Mouse (Mus musculus) embryonic facial prominence, embryonic 15.5 days (tissue): ENCODE data around the gene Rabep2. TPM values are rescaled to one million over a fixed set of nuclear protein-coding genes. Genes with fewer than 3 reads are reported as not detected.

Source experiments
- ATAC-seq: fragments of 200-750 bp; cut with Nextera tagmentation; 2 replicates; pipeline ENCODE4 v1.8.0; 2017; ENCODE audit warnings: low read depth, moderate TSS enrichment; ENCODE audit not compliant: insufficient number of reproducible peaks, low FRiP score, low TSS enrichment
- H3K27ac ChIP-seq: fragments of 300-500 bp; sonication (generic); replicated peaks from 2 replicates; pipeline ENCODE4 v1.5.1; 2015; ENCODE audit warnings: mild to moderate bottlenecking, inconsistent platforms
- H3K27me3 ChIP-seq: fragments of 300-500 bp; sonication (generic); 2 replicates; pipeline ENCODE4 v1.6.1; 2015; ENCODE audit warnings: inconsistent platforms
- H3K36me3 ChIP-seq: fragments of 300-500 bp; sonication (generic); 2 replicates; pipeline ENCODE4 v1.6.1; 2015; ENCODE audit warnings: mild to moderate bottlenecking, inconsistent platforms
- H3K4me1 ChIP-seq: fragments of 300-500 bp; sonication (generic); 2 replicates; pipeline ENCODE4 v1.6.1; 2015; ENCODE audit warnings: inconsistent platforms
- H3K4me2 ChIP-seq: fragments of 300-500 bp; sonication (generic); replicated peaks from 2 replicates; pipeline ENCODE4 v1.6.1; 2015; ENCODE audit warnings: mild to moderate bottlenecking, inconsistent platforms
- H3K4me3 ChIP-seq: fragments of 300-500 bp; sonication (generic); replicated peaks from 2 replicates; pipeline ENCODE4 v1.5.1; 2015; ENCODE audit warnings: mild to moderate bottlenecking, inconsistent platforms
- H3K9ac ChIP-seq: fragments of 300-500 bp; sonication (generic); 2 replicates; pipeline ENCODE4 v1.6.1; 2015; ENCODE audit warnings: inconsistent platforms
- H3K9me3 ChIP-seq: fragments of 300-500 bp; sonication (generic); replicated peaks from 2 replicates; pipeline ENCODE4 v1.6.1; 2016; ENCODE audit warnings: inconsistent platforms
- WGBS: fragments of 180-500 bp; shearing (Covaris S2); methylation state at CpG from one replicate; pipeline ENCODE4 v1.1.7; 2015; 5-methylcytosine and 5-hydroxymethylcytosine counted together
- polyA plus RNA-seq: library from polyadenylated mRNA; unstranded; fragments of >200 nt; fragmentation: Nextera tagmentation; extraction: Ambion mirVana; gene quantifications from 2 replicates; pipeline ENCODE4 v1.2.1, GENCODE M21; 2015

Gene Rabep2
- polyA plus RNA-seq, 1 experiment from 2014 or later, result 38.1 TPM

DNA sequence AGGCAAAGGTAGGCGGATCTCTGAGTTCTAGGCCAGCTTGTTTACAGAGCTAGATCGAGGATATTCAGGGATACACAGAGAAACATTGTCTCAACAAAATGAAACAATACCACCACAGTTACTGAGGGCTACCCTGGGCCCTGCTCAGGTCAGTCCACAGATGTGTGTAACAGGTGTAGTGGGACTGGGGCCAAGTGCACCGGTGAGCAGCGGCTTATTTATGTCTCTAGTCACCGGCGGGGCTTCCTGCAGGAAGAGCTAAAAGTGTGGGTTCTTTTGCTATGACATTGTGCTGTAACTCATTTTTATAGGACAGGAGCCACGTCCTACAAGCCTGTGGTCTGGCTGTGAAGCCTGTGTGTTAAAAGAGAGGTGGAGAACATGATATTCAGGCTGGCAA lies 25.3 kb downstream of the Rabep2 start:
- Histone ChIP-seq H3K27me3 (no peaks in the 10 kb centered on the region), H3K4me3 (no peak overlapping the region), H3K9ac (no peak overlapping the region), H3K9me3 (no peaks in the 10 kb centered on the region), H3K27ac (no peak overlapping the region), H3K4me1 (no peaks in the 10 kb centered on the region), H3K36me3 (0 out of 2 replicates have a peak, but pooled peaks cover 7% of the 10 kb centered on the region), H3K4me2 (no peak overlapping the region)
- WGBS, result 71% methylated on average over 7 of the region's 7 CpGs
- no peak for ATAC-seq

- Histone ChIP-seq H3K36me3 (no peaks in the 10 kb centered on the region), H3K4me1 (no peaks in the 10 kb centered on the region), H3K9me3 (no peaks in the 10 kb centered on the region), H3K4me2 (no peak overlapping the region), H3K27me3 (no peaks in the 10 kb centered on the region), H3K27ac (no peak overlapping the region), H3K4me3 (no peak overlapping the region), H3K9ac (no peak overlapping the region)
- no peak for ATAC-seq
- WGBS, result 70% methylated on average over 2 of the region's 2 CpGs
These were observed 26.7 kb downstream of the Rabep2 start for GRCm38 (mm10) chr7:126455242-126455641.

DNA sequence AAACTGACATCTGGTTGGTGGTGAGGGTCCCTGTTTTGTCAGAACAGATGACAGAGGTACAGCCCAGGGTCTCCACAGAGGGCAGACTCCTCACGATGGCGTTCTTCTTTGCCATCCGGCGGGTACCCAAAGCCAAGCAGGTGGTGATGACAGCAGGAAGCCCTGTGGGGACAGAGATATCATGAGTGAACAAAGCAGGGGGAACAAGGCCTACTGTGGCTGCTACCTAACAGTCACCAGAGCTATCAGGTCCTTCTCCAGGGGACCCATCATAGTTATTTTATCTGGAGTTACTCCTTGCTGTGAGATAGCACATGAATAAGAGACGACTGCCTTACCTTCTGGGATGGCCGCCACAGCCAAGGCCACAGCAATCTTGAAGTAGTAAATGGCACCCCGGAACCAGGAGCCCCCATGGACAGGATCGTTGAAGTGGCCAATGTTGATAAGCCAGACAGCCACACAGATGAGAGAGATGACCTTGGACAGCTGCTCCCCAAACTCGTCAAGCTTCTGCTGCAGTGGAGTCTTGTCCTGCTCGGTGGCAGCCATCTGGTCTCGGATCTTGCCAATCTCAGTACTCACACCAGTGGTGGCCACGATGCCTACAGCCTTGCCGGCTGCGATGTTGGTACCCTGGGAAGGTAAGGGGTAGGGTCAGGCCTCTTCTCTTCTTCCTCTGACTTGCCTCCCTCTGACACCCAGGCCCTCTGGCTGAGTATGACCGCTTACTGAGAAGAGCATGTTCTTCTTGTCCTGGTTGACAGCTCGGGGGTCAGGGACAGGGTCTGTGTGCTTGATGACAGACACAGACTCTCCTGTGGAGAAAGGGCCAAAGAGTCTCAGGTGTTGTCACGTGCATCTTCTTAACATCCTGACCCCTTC lies 28.1 kb downstream of the Rabep2 start:
- ATAC-seq, result no peak

GRCm38 (mm10) chr7:126458225-126458624 lies 29.7 kb downstream of the Rabep2 start:
- H3K4me3 ChIP-seq, result no peak overlapping the region
- H3K4me1 ChIP-seq, result peaks cover 4% of the 10 kb centered on the region; the same call in 1 of the 2 replicates
- no peak overlapping the region for H3K27ac ChIP-seq
- no peaks in the 10 kb centered on the region for H3K36me3 ChIP-seq
- H3K27me3 ChIP-seq, result no peaks in the 10 kb centered on the region
- H3K4me2 ChIP-seq, result no peak overlapping the region
- no peak for ATAC-seq
- 85% methylated on average over 5 of the region's 5 CpGs for WGBS
- no peaks in the 10 kb centered on the region for H3K9me3 ChIP-seq
- H3K9ac ChIP-seq, result no peak overlapping the region

More for the DNA sequence above, 28.1 kb downstream of the Rabep2 start:
- WGBS, result 87% methylated on average over 17 of the region's 17 CpGs
- H3K27me3 ChIP-seq, result no peaks in the 10 kb centered on the region
- no peak overlapping the region for H3K4me3 ChIP-seq
- no peak overlapping the region for H3K27ac ChIP-seq
- H3K4me2 ChIP-seq, result no peak overlapping the region
- H3K9me3 ChIP-seq, result no peaks in the 10 kb centered on the region
- H3K9ac ChIP-seq, result no peak overlapping the region
- H3K36me3 ChIP-seq, result no peaks in the 10 kb centered on the region
- H3K4me1 ChIP-seq, result peaks cover 4% of the 10 kb centered on the region; the same call in 1 of the 2 replicates

GRCm38 (mm10) chr7:126458844-126459618 lies 30.5 kb downstream of the Rabep2 start:
- Histone ChIP-seq H3K36me3 (no peaks in the 10 kb centered on the region), H3K9me3 (no peaks in the 10 kb centered on the region), H3K27me3 (no peaks in the 10 kb centered on the region), H3K4me2 (no peak overlapping the region), H3K9ac (no peak overlapping the region), H3K4me3 (no peak overlapping the region), H3K27ac (no peak overlapping the region), H3K4me1 (peaks cover 6% of the 10 kb centered on the region; the same call in 1 of the 2 replicates)
- 78% methylated on average over 11 of the region's 11 CpGs for WGBS
- no peak for ATAC-seq

DNA sequence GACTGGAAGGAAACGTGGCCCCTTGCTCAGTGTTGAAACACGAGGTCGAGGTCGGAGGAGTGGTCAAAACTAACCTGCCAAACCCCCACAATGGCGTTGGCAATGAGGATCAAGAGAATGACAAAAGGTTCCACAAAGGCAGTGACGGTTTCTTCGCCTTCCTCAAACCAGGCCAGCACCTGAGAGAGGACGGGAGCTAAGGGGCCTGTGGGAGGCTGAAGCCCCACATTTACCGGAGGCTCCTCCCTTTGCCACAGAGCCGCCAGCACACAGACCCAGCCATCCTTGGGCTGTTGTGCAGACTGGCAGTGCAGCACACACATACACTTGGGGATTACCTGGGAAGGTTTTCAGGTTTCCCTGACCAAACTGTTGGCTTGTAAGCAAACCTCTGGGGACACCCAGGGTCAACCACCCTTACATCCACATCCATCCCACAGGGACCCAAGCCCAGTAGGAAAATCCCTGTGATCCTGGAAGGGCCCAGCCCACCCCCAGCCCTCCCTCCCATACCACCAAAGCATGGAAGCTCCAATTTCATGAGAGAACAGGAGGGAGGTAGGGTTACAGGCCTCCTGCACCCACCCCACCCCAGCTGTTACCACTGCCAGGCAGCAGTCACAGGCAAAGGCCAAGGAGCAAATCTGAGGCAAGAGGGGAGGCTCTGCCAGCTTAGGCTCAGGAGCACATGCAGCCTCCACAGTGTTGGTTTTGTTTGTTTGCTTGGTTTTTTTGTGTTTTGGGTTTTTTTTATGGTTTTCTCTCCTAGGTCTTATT lies 32.3 kb downstream of the Rabep2 start:
- no peak overlapping the region for H3K4me2 ChIP-seq
- WGBS, result 46% methylated on average over 10 of the region's 10 CpGs
- no peak overlapping the region for H3K27ac ChIP-seq
- H3K36me3 ChIP-seq, result no peaks in the 10 kb centered on the region
- peaks cover 16% of the 10 kb centered on the region; the same call in 1 of the 2 replicates for H3K4me1 ChIP-seq
- ATAC-seq, result no peak
- 0 out of 2 replicates have a peak overlapping the region, but pooled peaks have one; percentile 6 for H3K4me3 ChIP-seq
- no peaks in the 10 kb centered on the region for H3K27me3 ChIP-seq
- H3K9ac ChIP-seq, result no peak overlapping the region
- no peaks in the 10 kb centered on the region for H3K9me3 ChIP-seq

DNA sequence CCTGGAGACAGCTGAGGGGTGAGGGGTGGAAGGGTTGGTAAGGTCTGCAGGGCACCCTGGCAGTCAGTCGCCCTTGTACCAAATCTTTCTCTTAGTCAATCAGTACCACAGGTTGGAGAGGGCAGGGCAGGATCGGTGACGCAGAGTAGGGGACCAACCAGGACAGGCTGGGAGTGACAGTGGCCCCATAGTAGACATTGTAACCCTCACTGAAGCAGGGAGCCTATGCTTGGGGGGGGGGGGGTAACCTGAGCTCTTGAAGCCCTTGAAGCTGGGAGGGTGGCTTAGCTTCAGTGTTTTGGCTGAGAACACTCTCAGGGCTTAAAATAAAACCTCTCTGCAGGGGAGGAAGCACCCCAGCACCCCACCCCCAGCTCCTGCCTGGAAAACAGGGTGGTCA lies 33.1 kb downstream of the Rabep2 start:
- H3K27me3 ChIP-seq, result no peaks in the 10 kb centered on the region
- no peak overlapping the region for H3K4me2 ChIP-seq
- peak overlapping the region; percentile 6; the same call in 1 of the 2 replicates for H3K4me3 ChIP-seq
- H3K27ac ChIP-seq, result 0 out of 2 replicates have a peak overlapping the region, but pooled peaks have one; percentile 22
- H3K36me3 ChIP-seq, result peaks cover 3% of the 10 kb centered on the region; the same call in 1 of the 2 replicates
- H3K9ac ChIP-seq, result no peak overlapping the region
- H3K4me1 ChIP-seq, result peaks cover 16% of the 10 kb centered on the region
- 68% methylated on average over 3 of the region's 3 CpGs for WGBS
- H3K9me3 ChIP-seq, result no peaks in the 10 kb centered on the region
- ATAC-seq, result no peak

- Histone ChIP-seq H3K27me3 (no peaks in the 10 kb centered on the region), H3K27ac (peak within 1 kb of the TSS; percentile 48; the same call in 1 of the 2 replicates), H3K4me2 (no peak within 1 kb of the TSS), H3K36me3 (peaks cover 17% of the 10 kb centered on the region), H3K4me3 (peak within 1 kb of the TSS; percentile 6; the same call in 1 of the 2 replicates), H3K4me1 (peaks cover 19% of the 10 kb centered on the region), H3K9ac (no peak within 1 kb of the TSS), H3K9me3 (no peaks in the 10 kb centered on the region)
- WGBS, result 44% methylated on average over 5 of the region's 5 CpGs
- no peak for ATAC-seq
These were observed 34.4 kb downstream of the Rabep2 start, which contains the start of gene Atp2a1 for GRCm38 (mm10) chr7:126463004-126463403. Atp2a1 (minus strand) TSS chr7:126463108.

- no peaks in the 10 kb centered on the region for H3K27me3 ChIP-seq
- no peak for ATAC-seq
- H3K9ac ChIP-seq, result no peak overlapping the region
- no peak overlapping the region for H3K27ac ChIP-seq
- no peak overlapping the region for H3K4me2 ChIP-seq
- H3K4me3 ChIP-seq, result no peak overlapping the region
- 47% methylated on average over 4 of the region's 4 CpGs for WGBS
- H3K4me1 ChIP-seq, result peaks cover 19% of the 10 kb centered on the region
- peaks cover 23% of the 10 kb centered on the region for H3K36me3 ChIP-seq
- no peaks in the 10 kb centered on the region for H3K9me3 ChIP-seq
These were observed 35.0 kb downstream of the Rabep2 start for GRCm38 (mm10) chr7:126463547-126463946.

GRCm38 (mm10) chr7:126464121-126464520 lies 35.6 kb downstream of the Rabep2 start:
- no peak overlapping the region for H3K9ac ChIP-seq
- no peak for ATAC-seq
- H3K4me3 ChIP-seq, result no peak overlapping the region
- no peaks in the 10 kb centered on the region for H3K9me3 ChIP-seq
- 55% methylated on average over 4 of the region's 4 CpGs for WGBS
- H3K27ac ChIP-seq, result 0 out of 2 replicates have a peak overlapping the region, but pooled peaks have one; percentile 48
- H3K36me3 ChIP-seq, result peaks cover 28% of the 10 kb centered on the region
- no peaks in the 10 kb centered on the region for H3K27me3 ChIP-seq
- no peak overlapping the region for H3K4me2 ChIP-seq
- H3K4me1 ChIP-seq, result peaks cover 19% of the 10 kb centered on the region
